Mouse (Mus musculus) liver, embryonic 15.5 days (tissue): ENCODE data around the gene 1700030J22Rik. TPM values are rescaled to one million over a fixed set of nuclear protein-coding genes. Genes with fewer than 3 reads are reported as not detected.

ENCODE experiments used
- ATAC-seq: fragments of 200-750 bp; cut with Nextera tagmentation; 2 replicates; pipeline ENCODE4 v1.8.0; 2017; ENCODE audit warnings: moderate number of reproducible peaks, mild to moderate bottlenecking, moderate library complexity; ENCODE audit not compliant: insufficient read depth
- H3K27ac ChIP-seq: fragments of 300-500 bp; sonication (generic); replicated peaks from 2 replicates; pipeline ENCODE4 v1.5.1; 2015; ENCODE audit warnings: mild to moderate bottlenecking, inconsistent platforms
- H3K27me3 ChIP-seq: fragments of 300-500 bp; sonication (generic); 2 replicates; pipeline ENCODE4 v1.6.1; 2015; ENCODE audit warnings: mild to moderate bottlenecking, inconsistent platforms
- H3K36me3 ChIP-seq: fragments of 300-500 bp; sonication (generic); replicated peaks from 2 replicates; pipeline ENCODE4 v1.6.1; 2015; ENCODE audit warnings: moderate library complexity, mild to moderate bottlenecking, inconsistent platforms
- H3K4me1 ChIP-seq: fragments of 300-500 bp; sonication (generic); replicated peaks from 2 replicates; pipeline ENCODE4 v1.6.1; 2015; ENCODE audit warnings: inconsistent platforms
- H3K4me2 ChIP-seq: fragments of 300-500 bp; sonication (generic); 2 replicates; pipeline ENCODE4 v1.6.1; 2015; ENCODE audit warnings: moderate library complexity, mild to moderate bottlenecking, inconsistent platforms
- H3K4me3 ChIP-seq: fragments of 300-500 bp; sonication (generic); replicated peaks from 2 replicates; pipeline ENCODE4 v1.5.1; 2015; ENCODE audit warnings: mild to moderate bottlenecking, inconsistent platforms
- H3K9ac ChIP-seq: fragments of 300-500 bp; sonication (generic); 2 replicates; pipeline ENCODE4 v1.6.1; 2015; ENCODE audit warnings: moderate library complexity, mild to moderate bottlenecking, inconsistent platforms
- H3K9me3 ChIP-seq: fragments of 300-500 bp; sonication (generic); replicated peaks from 2 replicates; pipeline ENCODE4 v1.6.1; 2016; ENCODE audit warnings: inconsistent platforms
- WGBS: fragments of 180-500 bp; shearing (Covaris S2); methylation state at CpG from one replicate; pipeline ENCODE4 v1.1.7; 2015; ENCODE audit warnings: mixed read lengths; ENCODE audit not compliant: insufficient replicate concordance; 5-methylcytosine and 5-hydroxymethylcytosine counted together
- polyA plus RNA-seq: library from polyadenylated mRNA; unstranded; fragments of >200 nt; fragmentation: Nextera tagmentation; extraction: Ambion mirVana; gene quantifications from 2 replicates; pipeline ENCODE4 v1.2.1, GENCODE M21; 2015

Gene 1700030J22Rik
- polyA plus RNA-seq, 1 experiment from 2014 or later: 0.51 TPM

DNA sequence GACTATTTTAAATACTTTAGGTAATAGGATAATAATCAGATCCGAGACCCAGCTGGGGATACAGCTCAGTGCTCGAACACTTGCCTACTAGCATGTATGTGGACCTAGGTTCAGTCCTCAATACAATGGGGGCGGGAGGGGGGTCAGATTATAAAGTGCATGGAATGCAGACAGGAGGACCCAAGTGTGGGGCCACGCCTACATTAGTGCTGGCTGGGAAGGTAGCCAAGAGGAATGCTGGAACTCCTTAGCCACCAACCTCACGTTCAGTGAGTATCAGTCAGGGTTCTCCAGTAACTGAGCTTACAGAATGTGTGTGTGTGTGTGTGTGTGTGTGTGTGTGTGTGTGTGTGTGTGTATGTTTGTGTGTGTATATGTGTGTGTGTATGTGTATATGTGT lies 27.4 kb downstream of the 1700030J22Rik start:
- WGBS: 58% methylated on average over 5 of the region's 5 CpGs
- Histone ChIP-seq H3K36me3 (peaks cover 30% of the 10 kb centered on the region), H3K9me3 (no peaks in the 10 kb centered on the region), H3K4me1 (peaks cover 18% of the 10 kb centered on the region), H3K9ac (no peak overlapping the region), H3K27ac (no peak overlapping the region), H3K27me3 (no peaks in the 10 kb centered on the region), H3K4me2 (no peak overlapping the region), H3K4me3 (no peak overlapping the region)
- no peak for ATAC-seq

DNA sequence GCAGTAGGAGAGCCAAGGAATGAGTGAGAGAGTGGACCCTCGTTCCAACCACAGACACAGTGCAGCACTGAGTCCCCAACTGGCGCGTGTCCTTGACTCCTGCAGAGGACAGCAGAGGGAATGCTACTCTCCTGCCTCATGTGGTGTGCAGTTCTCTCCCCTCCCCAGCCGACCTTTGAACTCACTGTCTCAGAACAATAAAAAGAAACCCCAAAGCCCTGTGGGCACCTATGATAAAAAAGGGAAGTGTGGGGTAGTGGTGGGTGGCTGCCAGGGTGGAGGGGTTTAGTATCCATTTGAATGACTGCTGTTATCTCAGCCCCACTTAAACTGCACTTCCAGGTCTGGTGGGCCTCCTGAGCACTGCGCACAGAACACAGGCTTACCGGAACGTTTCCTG lies 31.2 kb downstream of the 1700030J22Rik start:
- Histone ChIP-seq H3K9me3 (no peaks in the 10 kb centered on the region), H3K27ac (no peak overlapping the region), H3K27me3 (no peaks in the 10 kb centered on the region), H3K4me1 (peaks cover 52% of the 10 kb centered on the region), H3K4me3 (no peak overlapping the region), H3K9ac (no peak overlapping the region), H3K36me3 (no peaks in the 10 kb centered on the region), H3K4me2 (0 out of 2 replicates have a peak overlapping the region, but pooled peaks have one; percentile 16)
- no peak for ATAC-seq
- WGBS: 25% methylated on average over 7 of the region's 7 CpGs

DNA sequence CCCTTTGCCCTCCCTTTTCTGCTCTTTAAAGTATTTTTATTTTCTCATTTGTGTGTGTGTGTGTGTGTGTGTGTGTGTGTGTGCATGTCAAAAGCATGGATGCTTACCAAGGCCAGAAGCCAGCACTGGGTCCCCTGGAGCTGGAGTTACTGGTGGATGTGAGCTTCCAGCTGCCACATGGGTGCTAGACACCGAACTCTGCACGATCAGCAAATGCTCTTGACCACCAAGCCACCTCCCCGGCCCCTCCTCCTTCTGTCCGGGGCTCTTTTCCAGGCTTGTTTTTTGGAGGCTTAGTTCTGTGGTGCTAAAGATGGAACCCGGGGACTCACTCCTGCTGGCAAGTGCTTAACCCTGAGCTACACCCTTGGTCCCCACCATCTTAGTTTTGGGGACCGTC lies 31.9 kb downstream of the 1700030J22Rik start:
- peak overlapping the region; percentile 97 for H3K4me2 ChIP-seq
- H3K9me3 ChIP-seq: no peaks in the 10 kb centered on the region
- no peak for ATAC-seq
- no peaks in the 10 kb centered on the region for H3K27me3 ChIP-seq
- peak overlapping the region; percentile 1 for H3K9ac ChIP-seq
- no peaks in the 10 kb centered on the region for H3K36me3 ChIP-seq
- H3K4me3 ChIP-seq: peak overlapping the region; percentile 41
- peaks cover 56% of the 10 kb centered on the region for H3K4me1 ChIP-seq
- H3K27ac ChIP-seq: peak overlapping the region; percentile 70
- WGBS: 48% methylated on average over 6 of the region's 6 CpGs

DNA sequence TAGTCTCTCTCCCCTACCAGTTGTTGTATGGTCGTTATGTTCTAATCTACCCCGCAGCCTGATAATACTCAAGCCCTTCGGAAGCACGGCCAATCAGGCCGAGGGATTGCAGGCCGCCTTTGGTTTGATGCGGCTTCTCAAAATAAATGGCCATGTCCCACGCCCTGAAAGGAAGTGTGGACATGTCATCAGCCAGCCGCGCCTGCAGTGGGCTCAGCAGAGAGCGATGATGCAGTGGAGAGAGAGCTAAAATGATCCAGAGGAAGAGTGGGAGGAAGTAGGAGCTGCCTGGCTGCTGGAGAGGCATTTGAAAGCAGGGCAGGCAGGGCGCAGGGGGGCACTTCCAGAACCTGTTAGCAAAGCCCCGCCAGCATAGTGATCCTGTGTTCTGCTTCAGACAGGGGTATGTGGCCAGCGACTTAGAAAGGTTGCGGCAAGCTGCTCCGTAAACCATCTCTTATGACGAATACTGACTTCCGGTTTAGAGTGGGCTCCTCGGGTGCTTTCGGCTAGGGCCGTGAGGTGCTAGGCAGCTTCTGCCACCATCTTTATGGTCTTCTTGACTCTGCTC lies 32.4 kb downstream of the 1700030J22Rik start:
- peak overlapping the region; percentile 1 for H3K9ac ChIP-seq

DNA sequence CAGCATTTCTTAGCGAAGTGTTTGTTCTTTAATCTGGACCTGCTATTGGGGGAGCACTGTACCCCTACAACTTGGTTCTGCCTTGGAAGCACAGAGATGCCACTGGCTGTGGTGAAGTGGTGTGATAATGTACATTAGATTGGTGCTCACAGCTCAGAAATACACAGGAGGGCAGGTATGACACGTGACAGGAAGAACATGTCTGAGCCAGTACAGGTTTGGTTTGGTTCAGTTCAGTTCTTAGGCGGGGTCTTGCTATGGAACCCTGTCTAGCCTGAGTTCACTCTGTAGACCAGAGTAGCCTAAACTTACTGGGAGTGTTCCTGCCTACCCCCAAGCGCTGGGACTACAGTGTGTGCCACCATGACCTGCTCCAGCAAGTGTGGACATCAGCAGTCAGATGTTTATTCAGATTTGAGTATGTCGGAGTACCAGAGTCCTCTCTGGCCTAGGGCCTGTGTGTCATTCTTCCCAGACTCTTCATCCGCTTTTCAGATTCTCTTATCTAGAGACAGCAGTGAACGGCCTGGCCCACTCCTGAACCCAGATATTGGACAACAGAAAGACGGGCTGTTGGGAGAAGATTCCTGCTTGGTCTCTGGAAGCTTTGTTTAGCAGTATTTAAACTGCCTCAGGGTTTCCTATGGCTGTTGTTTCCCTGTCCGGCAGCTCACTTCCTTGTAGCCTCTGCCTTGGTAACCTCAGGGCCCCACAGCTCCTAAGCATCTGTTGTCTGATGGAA lies 33.4 kb downstream of the 1700030J22Rik start:
- H3K27me3 ChIP-seq: no peaks in the 10 kb centered on the region
- H3K27ac ChIP-seq: peak overlapping the region; percentile 70
- H3K4me3 ChIP-seq: peak overlapping the region; percentile 4; the same call in 1 of the 2 replicates
- peaks cover 53% of the 10 kb centered on the region for H3K4me1 ChIP-seq
- H3K36me3 ChIP-seq: peaks cover 10% of the 10 kb centered on the region; the same call in 1 of the 2 replicates
- ATAC-seq: peak; percentile 55
- H3K4me2 ChIP-seq: peak overlapping the region; percentile 97
- no peaks in the 10 kb centered on the region for H3K9me3 ChIP-seq
- no peak overlapping the region for H3K9ac ChIP-seq
- 35% methylated on average over 9 of the region's 9 CpGs for whole genome bisulfite sequencing

More for the DNA sequence above, 32.4 kb downstream of the 1700030J22Rik start:
- no peaks in the 10 kb centered on the region for H3K27me3 ChIP-seq
- peak overlapping the region; percentile 41 for H3K4me3 ChIP-seq
- H3K9me3 ChIP-seq: no peaks in the 10 kb centered on the region
- peak overlapping the region; percentile 70 for H3K27ac ChIP-seq
- ATAC-seq: no peak
- 24% methylated on average over 21 of the region's 21 CpGs for WGBS
- peak overlapping the region; percentile 97 for H3K4me2 ChIP-seq
- peaks cover 55% of the 10 kb centered on the region for H3K4me1 ChIP-seq
- H3K36me3 ChIP-seq: no peaks in the 10 kb centered on the region

DNA sequence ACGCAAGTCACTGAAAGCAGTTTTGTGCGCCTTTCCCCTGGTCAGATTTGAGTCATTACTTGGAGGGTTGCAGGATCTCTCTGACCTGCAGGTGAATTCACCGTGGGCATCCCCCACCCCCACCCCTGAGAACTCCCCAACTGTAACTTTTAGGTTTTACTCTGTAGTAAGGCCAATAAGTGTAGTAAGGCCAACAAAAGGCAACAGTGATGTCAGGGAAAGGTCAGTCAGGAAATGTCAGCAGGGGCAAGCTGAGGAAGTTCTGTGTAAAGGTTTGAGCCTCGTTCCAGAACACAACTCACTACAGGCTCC lies 34.4 kb downstream of the 1700030J22Rik start:
- peaks cover 53% of the 10 kb centered on the region for H3K4me1 ChIP-seq
- ATAC-seq: no peak
- peaks cover 15% of the 10 kb centered on the region for H3K36me3 ChIP-seq
- H3K27ac ChIP-seq: peak overlapping the region; percentile 70; the same call in 1 of the 2 replicates
- H3K4me2 ChIP-seq: peak overlapping the region; percentile 97
- peak overlapping the region; percentile 88 for H3K9ac ChIP-seq
- no peaks in the 10 kb centered on the region for H3K9me3 ChIP-seq
- H3K27me3 ChIP-seq: no peaks in the 10 kb centered on the region
- WGBS: 9% methylated on average over 4 of the region's 4 CpGs
- peak overlapping the region; percentile 97 for H3K4me3 ChIP-seq

DNA sequence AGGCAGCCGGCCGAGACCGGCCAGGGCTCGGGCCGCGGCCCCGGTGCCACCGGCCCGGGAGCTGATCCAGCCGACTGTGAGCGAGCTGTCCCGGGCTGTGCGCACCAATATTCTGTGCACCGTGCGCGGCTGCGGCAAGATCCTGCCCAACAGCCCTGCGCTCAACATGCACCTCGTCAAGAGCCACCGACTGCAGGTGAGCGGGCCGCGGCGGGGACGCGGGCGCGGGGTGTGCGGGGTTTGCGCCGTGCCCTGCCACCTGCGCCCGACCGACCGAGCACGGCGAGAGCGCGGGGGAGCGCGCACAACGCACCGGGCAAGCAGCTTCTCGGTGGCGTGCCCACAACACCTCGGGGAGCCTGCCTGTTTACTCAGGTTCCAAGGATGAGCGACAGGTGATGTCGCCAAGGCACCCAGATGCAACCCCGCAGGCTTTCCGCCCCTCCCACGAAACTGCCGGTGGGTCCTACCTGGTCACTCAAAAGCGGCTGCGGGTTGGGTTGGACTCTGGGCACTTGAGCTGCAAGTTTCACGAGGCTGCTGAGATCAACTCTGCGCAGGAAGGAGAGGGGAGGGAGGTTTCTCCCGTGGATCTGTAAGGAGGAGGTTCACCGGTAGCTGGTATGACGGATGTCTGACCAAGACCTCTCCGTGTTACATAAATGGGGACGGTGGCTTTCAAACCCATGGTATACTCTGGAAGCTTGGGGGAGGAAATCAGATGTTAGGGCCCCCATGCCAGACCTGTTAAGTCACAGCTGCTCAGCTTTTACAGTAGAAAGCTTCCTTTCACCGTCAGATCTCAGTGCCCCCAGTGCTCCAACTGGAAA lies 35.0 kb downstream of the 1700030J22Rik start:
- Histone ChIP-seq H3K4me2 (peak overlapping the region; percentile 97), H3K4me1 (peaks cover 53% of the 10 kb centered on the region), H3K9me3 (no peaks in the 10 kb centered on the region), H3K27ac (0 out of 2 replicates have a peak overlapping the region, but pooled peaks have one; percentile 38), H3K36me3 (peaks cover 18% of the 10 kb centered on the region), H3K4me3 (peak overlapping the region; percentile 97), H3K9ac (peak overlapping the region; percentile 88), H3K27me3 (no peaks in the 10 kb centered on the region)
- under 1% methylated on average over 62 of the region's 62 CpGs for WGBS
- ATAC-seq: peak; percentile 56

DNA sequence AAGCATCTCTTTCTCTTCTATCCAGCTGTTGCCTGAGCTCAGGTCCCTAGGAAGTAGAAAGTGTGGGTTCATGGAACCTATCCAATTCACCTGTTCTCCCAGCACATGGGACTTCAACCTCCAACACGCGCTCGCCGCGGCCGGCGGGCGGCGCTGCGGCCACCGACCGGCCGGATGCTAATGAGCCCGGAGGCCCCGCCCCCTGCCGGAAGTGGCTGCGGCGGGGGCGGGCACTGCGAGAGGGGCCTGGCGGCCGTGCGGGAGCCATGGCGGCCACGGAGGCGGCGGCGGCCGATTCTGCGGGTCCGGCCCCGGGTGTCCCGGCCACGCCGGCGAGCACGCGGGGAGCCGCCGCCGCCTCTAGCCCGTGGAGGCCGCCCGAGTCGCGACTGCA lies 35.6 kb downstream of the 1700030J22Rik start, which contains the start of gene Atmin:
TSS of gene Atmin (plus strand) at position 233 of the 394 bp plus-strand sequence.
- peak; percentile 85 for ATAC-seq
- under 1% methylated on average over 36 of the region's 46 CpGs for WGBS
- Histone ChIP-seq H3K9me3 (no peaks in the 10 kb centered on the region), H3K27me3 (no peaks in the 10 kb centered on the region), H3K9ac (peak within 1 kb of the TSS; percentile 88), H3K4me2 (peak within 1 kb of the TSS; percentile 97), H3K36me3 (peaks cover 24% of the 10 kb centered on the region), H3K4me1 (peaks cover 53% of the 10 kb centered on the region), H3K4me3 (peak within 1 kb of the TSS; percentile 97), H3K27ac (peak within 1 kb of the TSS; percentile 38; the same call in 1 of the 2 replicates)

DNA sequence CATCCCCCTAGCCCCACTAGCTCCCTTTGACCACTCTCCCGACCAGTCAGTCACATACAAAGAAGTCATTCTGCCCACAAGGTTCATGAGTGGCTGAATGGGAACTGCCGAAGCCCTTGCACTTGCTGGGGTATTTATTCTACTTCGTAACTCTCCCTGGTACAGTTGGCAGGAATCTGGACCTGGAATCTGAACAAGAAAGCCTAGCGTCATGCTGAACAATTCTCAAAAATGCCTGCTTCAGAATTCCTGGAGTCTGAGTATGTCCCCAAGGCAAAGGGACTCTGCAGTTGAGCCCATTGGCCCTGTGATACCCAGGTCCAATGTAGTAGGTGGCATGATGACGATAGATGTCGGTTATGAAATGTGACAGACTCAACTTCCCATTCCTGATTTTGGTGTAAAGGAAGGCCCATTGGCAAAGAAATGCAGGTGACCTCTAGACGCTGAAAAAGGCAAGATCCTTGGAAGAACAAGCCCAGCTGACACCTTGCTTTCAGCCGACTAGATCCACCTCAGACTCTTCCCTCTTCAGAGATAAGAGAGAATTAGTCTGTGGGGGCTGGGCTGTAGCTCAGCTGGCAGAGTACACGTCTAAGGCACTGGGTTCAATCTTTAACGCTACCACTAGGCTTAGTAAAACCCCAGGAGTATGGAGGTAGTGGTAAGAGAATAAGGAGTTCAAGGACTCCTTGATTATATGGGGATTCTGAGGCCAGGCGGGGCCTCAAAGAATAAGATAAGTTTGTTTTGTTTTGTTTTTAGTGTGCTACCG lies 36.3 kb downstream of the 1700030J22Rik start:
- H3K9me3 ChIP-seq: no peaks in the 10 kb centered on the region
- H3K4me2 ChIP-seq: peak overlapping the region; percentile 97
- H3K27me3 ChIP-seq: no peaks in the 10 kb centered on the region
- 52% methylated on average over 12 of the region's 12 CpGs for WGBS
- H3K9ac ChIP-seq: no peak overlapping the region
- ATAC-seq: 0 out of 2 replicates have a peak, but pooled peaks have one; percentile 23
- H3K4me3 ChIP-seq: peak overlapping the region; percentile 97
- peaks cover 46% of the 10 kb centered on the region for H3K4me1 ChIP-seq
- peaks cover 31% of the 10 kb centered on the region for H3K36me3 ChIP-seq
- peak overlapping the region; percentile 24; the same call in 1 of the 2 replicates for H3K27ac ChIP-seq

DNA sequence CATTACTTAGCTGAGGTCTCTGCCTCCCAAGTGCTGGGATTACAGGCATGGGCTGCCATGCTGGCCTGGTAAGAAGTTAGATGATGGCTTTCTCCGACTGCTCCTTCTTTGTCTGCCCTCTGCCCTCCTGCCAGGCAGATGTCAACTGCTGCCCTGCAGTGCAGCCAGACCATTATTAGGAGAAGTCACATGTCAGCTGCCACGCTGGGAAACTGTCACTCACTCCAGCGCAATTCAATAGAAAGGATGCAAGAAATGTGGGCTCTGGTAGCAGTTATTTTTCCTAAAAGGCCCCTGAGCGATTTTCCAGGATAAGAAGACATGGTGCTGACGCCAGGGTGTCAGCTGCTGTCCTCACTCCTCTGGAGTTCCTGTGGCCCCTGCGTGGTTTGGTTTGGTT lies 43.3 kb downstream of the 1700030J22Rik start:
- no peak for ATAC-seq
- H3K4me3 ChIP-seq: no peak overlapping the region
- H3K27me3 ChIP-seq: no peaks in the 10 kb centered on the region
- 67% methylated on average over 6 of the region's 6 CpGs for WGBS
- no peak overlapping the region for H3K9ac ChIP-seq
- peaks cover 91% of the 10 kb centered on the region for H3K36me3 ChIP-seq
- H3K9me3 ChIP-seq: no peaks in the 10 kb centered on the region
- no peaks in the 10 kb centered on the region for H3K4me1 ChIP-seq
- no peak overlapping the region for H3K27ac ChIP-seq
- H3K4me2 ChIP-seq: no peak overlapping the region
